Mouse (Mus musculus) CD4-positive helper T cell, adult 2 months (primary cell): ENCODE data around the gene Gsta2.
A peak's percentile ranks its signal among the peaks of the same experiment; 100 is the strongest.
"Not testable (repeated sequence)": the region's sequence is repeated elsewhere in the genome, so short reads cannot be mapped to it uniquely, and the experiment has no call there.

Experiments used
- DNase-seq: peaks from one replicate; pipeline ENCODE4 v3.0.0-alpha.2; 2012; ENCODE audit warnings: low read depth, missing footprints, low spot score

Gene Gsta2

DNA sequence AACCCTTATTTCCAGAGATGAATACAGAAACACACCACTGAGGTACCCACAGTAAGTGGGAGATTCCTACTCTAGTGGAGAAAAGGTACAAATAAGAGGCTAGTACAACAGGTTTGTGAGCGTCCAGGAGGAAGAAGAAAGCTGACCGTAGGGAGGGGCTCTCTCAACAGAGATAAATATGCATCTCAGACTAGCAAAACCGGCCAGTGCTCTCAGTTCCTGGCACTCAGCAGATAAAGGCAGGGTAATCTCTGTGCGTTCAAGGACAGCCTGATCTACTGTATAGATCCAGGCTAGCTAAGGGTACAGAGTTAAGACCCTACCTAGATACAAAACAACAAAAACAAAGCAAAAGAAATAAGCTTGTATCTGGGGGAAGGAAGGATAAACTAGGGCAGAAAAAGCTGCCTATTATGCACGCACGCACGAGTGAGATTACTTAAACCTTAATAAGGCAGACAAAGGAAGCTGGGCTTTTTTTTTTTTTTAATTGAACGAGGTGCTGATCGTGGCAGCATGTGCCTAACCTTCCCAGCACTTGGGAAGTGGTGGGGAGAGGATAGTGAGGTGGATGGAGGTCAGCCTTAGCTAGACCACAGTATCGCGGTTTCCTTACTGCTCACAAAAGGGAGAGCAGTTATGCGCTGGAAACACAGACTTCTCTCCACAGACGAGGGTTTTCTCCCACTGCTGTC is 10.4 kb upstream of the Gsta2 start:
- DNase-seq: no peak

DNA sequence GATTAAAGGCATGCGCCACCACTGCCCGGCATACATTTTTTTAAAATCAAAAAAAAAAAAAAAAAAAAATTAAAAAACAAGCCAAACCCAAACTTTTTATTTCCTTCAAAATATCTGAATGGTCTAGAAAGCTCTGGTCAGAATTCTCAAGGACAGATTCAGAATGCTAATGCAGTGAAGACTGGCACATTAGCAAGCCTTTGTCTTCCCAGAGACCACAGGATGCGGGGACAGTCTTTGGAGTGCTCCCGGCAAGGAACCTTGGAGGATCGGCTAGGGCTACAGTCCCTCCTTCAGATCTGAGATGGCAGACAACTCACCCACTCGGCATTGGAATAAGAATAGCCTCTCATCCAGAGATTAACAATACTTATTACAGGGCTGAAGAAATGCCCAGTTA is 9.1 kb upstream of the Gsta2 start:
- no peak for DNase-seq

DNA sequence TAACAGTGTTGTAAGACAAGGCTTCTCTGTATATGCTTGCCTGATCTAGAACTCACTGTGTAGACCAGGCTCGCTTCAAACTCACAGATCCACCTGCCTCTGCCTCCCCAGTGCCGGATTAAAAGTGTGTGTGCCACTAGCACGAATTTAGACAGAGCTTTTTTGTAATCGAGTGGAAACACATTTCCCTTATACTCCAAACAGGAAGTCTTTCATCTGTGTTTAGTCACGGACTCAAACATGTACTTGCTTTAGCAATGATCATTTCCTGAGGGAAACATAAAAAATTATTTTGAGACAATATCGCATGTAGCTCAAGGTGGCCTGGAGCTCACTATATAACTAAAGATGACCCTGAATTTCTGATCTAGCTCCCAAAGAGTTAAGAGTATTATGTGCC is 7.8 kb upstream of the Gsta2 start:
- DNase-seq: no peak

DNA sequence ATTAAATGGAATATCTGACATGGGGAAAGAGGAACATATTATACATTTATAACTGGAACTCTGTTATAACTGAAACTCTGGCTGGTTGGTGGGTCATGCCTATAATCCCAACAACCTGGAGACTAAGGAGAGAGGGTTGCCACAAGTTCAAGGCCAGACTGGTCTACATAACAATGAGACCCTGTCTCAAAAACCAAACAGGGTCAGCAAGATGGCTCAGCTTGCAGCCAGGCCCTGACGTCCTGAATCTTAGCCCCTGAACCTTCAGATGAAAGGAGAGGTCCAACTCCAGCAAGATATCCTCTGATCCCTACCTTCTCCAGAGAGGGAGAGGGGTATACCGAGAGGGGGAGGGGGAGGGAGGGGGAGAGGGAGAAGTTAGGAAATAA is 4.9 kb upstream of the Gsta2 start:
- no peak for DNase-seq

DNA sequence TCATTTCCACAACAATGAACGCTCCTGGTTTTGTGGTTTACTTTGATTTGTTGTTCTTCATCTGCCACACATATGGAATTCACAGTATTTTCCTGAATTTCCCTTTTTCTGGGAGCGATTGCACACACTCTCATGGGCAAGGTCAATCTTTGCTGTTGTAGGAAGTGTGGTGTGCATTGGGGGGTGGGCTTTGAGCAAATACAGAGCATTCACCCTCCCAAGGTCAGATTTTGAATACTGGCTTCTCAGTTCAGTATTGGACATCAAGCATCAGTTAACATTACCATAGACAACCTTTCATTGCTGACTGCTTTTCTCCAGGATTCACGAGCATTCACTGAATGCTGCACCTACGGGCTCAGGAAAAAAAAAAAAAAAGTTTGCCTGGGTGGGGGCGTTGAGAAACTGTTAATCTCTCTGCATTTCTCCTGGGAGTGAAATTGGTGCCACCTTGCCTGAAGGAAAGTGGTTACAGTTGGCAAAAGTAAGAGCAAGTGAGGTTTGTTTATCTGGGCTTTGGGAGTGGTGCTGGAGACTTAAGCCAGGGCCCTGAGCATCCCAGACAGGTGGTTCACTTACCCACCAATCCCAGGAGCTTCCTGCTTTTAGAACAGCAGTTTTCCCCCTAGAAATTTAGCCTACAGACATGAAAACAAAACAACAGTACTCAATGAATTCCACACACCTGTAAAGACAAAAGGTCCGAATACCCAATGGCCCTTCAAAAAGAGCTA is 4.3 kb upstream of the Gsta2 start:
- DNase-seq: no peak

DNA sequence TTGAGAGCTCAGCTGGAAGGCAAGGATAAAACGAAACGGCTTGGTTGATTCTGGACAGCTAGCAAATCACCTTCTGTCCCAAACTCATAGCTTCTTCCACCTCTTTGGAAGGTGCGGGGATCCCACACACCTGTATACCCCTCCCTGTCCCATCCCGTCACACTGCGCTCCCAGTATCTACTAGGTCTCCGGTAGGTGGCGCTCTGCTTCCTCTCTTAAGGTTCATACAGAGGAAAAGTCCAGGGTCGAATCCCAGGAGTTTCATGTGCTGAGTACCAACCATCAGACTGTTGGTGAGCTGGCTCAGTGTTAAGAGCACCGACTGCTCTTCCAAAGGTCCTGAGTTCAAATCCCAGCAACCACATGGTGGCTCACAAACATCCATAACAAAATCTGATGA is 2.5 kb upstream of the Gsta2 start:
- DNase-seq: peak; percentile 48

DNA sequence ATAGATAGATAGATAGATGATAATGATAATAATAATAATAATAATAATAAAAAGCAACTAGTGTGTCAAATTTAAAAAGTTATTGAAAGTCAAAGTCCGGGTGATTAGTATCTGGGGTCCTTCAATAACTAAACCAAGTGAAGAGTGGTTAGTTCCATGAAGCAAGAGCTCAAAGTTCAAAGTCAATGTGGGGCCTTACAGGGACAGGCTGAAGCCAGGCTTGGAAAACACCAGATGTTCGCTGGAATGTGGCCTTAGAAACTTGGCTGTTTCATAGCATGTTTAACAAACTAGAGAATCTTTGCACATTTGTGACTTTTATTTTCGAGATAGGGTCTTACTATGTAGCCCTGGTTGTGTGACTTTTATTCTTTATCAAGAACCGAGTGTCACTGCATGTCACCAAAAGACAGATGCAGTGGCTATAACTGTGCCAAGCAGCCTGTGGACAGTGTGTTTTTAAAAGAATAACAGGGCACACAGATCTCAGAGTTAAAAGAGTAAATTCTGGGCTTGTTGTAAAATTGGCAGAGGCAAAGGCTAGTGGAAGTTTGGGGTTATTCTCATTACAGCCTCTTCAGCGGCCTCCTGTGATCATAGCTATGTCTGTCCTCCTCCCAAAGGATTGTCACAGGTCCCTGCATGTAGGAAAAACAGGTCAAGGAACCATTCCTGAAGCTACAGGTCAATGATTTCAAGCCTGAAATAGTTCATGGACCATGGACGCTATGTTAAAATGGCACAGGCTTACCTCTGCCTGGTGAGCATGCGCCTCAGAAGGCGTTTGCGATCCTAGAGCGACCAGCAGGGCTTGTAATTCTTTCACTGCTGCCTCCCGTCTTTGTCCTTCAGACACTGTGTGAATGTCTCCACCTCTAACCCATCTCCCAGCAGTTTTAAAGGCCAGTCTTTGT is 666 bp downstream of the Gsta2 start:
- no peak for DNase-seq

DNA sequence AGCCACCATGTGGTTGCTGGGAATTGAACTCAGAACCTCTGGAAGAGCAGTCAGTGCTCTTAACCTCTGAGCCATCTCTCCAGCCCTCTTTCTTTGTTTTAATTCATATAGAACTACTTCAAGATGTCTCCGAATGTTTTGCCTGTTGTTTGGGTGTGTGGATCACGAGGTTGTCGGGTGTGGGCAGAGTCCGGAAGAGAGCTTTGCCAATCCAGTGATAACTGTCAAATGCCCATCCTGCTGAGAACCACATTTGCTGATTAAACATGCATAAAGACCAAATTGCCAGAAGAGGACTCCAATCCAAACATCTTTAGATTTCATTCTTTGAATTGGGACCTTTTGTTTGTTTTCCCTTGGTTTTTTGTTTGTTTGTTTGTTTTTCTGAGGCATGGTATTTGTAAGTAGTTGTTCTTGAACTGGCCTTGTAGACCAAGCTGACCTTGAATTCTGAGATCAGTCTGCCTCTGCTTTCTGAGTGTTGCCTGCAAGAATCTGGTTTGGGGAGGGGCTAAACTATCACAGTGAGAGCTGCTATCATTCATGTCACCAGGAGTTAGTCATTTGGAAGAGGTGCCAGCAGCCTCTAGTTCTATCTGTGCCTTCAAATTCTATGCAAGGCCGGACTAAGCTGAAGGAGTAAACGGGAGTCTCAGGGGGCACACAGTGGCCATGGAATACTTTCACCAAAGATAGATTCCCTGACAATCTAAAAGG is 3.9 kb downstream of the Gsta2 start:
- DNase-seq: no peak

DNA sequence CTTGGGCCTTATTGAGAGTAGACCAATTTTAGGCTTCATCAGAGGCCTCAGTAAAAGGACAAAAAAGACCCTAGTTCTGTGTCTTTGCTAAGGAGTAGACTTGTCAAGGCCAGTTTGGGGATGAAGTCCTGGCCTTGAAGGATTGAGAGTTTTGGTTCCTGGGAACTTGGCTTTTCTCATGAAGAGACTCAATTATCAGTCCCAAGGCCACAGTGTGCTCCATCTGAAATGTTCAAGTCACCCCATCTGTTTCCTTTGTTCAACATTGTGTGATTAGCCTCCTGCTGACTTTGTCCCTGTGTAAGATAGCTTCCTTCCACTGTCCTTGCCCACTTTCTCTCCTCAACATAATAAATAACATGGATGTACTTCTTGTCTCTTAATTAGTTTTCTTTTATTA is 5.6 kb downstream of the Gsta2 start:
- DNase-seq: not testable (repeated sequence)

DNA sequence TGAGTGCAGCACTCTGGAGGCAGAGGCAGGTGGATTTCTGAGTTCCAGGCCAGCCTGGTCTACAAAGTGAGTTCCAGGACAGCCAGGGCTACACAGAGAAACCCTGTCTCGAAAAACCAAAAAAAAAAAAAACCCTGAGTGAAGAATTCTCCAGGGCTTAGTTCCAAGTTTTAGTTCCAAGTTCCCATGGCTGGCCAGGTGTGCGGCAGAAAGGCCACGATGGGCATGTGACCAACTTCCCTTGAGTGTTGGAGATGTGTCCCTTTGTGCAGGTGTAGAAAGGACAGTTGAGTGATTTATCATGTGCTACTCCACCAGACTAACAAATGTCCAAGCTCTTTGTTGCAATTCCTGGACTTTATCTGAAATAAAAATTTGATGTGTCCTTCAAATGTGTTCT is 6.4 kb downstream of the Gsta2 start:
- DNase-seq: not testable (repeated sequence)

DNA sequence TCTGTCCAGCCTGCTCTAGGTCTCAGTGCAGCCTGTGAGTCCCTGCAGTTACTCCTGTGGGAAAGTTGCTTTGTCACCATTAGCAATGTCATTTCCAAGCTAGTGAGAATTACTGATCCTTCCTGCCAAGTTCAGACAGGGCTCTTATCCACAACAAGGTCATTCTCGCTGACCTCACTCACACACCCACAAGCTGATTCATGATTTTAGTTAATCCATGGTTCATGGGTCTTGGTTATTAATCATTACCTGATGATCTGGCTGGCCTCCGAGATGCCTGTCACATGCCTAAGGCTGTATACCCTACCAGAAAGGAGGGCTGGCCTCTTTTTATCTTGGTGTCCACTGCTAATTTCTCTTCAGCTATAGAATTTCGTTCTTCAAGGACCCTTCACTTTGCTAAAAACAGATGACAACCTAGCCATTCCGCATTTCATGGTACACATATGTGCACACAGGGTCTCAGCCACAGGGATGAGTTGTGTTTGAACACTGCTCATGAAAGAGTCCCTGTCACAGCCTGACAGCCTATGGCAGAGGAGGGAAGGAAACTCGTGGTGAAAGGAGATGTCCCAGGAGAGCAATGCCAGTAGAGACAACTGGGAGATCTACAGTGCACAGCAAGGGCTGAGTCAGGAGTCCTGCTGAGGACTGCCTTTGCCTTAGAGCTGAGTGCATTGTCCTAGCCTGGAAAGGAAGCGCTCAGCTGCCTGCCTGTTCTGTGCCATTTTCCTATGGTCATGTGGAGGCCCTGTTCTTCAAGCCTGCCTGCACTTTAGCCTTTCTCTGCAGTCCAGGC is 7.2 kb downstream of the Gsta2 start:
- not testable (repeated sequence) for DNase-seq

DNA sequence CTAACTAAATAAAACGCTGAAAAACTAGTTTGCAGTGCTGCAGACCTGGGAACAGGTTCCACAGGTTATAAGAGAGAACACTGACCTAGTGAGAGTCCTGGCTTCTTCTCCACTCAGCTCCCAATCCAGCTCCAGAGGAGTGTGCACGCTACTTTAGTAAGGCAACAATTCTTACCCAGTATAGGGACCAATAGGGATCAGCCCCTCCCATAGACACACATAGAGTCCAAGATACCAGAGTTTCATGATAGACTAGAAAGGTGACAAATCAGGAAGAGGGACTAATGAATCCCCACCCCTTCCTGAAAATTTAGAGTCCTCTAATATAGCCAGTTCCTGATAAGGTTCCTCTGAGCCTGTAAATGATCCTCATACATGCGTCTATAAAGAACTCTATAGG is 8.6 kb downstream of the Gsta2 start:
- no peak for DNase-seq

DNA sequence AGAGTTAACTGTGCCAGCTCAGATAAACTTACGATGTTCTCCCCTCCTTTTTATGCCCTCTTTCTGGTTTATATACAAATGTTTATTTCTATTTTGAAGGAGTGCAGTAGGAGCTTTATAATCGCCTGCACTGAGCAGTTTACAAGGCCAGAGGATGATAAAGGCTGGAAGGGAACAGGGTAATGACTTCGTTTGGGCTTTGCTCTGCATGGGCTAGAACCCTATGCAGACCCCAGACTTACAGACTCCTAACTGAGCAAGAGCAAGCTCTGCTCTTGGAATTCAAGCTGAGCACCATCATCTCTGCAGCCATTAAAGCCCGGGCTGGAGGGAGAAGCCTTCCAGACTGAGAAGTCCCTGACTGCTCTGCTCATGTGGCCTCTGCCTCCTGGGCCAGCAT is 10.4 kb downstream of the Gsta2 start:
- DNase-seq: not testable (repeated sequence)

DNA sequence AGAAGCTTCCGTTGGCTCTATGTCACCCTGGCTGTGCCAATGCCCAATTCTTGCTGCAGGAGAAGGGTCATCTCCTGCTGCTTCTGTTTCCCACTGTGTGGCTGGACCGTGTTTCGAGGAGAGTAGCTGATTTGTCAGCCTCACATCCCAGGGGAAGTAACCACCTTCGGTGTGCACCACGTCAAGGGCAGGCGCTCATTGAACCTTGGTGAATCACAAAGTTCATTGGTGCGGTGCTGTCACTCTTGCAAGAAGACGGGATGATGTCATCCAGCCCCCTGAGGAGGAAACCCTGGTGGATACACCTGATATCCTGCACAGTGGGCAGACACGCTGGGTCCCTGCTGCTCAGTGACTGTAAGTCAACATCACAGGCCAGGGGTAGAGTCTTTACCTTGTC is 12.5 kb downstream of the Gsta2 start:
- DNase-seq: not testable (repeated sequence)

DNA sequence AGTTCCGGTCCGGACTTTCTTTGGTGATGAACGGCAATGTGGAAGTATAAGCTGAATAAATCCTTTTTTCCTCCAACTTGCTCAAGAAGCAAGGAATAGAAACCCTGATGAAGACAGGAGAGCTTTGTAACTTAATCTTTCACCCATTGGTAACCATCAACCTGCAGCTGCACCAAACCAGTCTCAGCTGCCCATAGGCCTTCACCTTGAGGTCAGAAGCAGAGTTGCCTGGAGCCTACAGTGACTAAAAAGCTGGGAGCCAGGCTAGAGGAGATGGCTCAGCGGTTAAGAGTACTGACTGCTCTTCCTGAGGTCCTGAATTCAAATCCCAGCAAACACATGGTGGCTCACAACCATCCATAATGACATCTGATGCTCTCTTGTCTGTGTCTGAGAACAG is 13.1 kb downstream of the Gsta2 start:
- not testable (repeated sequence) for DNase-seq

DNA sequence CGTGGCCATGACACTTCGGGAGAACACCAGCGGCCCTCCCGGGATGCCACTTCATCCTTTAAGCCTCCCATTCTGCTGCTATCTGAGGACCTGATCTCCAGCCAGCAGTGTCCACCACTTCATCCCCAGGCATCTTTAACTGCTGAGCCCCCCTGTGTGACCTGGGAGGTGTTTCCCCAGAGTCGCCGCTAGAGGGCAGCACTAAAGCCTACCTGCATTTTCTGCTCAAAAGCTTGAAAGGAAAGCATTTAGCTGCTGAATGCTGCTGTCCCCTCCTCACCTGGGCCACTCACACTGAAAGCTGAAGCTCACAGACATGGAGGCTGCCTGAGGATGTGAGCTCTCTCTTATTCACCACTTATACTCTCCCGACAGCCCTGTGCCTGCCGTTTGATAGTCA is 15.3 kb downstream of the Gsta2 start:
- peak; percentile 15 for DNase-seq

DNA sequence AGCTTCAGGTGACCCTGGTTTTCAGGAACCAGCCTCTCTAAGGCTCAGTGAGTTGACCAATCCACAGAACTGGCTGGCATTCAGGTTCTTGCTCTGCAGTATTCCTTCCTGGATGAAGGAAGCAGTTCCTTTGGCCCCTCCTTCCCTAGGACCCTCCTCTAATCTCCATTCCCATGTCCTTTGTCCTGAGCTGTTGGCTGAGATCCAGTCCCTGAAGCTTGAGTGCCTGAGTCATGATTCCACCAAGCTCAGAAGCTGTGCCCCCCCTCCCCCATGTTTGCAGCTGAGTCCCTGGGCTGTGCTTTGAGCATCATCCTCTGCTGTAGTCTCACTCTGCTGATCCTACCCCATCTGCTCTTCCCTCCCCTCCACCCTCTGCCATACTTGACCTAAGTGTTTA is 18.5 kb downstream of the Gsta2 start:
- DNase-seq: not testable (repeated sequence)

DNA sequence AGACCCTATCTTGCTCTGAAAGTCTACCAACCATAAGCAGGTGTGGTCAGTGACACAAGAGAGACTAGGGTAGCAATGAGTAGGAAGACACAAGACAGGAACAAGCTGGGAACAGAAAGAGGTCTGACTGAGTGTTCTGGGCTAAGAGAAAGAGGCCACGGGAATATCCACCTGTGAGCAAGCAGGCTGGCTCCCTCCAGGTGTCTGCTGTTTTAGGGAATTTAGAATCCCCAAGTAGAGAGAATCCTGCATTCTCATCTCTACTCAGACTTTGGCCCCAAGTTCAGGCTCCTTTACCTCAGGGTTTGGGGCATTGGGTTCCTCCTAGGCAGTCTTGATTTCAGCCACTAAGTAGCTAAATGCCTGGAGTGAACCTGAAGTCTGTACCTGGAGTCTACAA is 28.3 kb downstream of the Gsta2 start, which contains the start of gene Omt2b:
Omt2b (plus strand) TSS at position 301 of the 400 bp plus-strand sequence.
- not testable (repeated sequence) for DNase-seq

DNA sequence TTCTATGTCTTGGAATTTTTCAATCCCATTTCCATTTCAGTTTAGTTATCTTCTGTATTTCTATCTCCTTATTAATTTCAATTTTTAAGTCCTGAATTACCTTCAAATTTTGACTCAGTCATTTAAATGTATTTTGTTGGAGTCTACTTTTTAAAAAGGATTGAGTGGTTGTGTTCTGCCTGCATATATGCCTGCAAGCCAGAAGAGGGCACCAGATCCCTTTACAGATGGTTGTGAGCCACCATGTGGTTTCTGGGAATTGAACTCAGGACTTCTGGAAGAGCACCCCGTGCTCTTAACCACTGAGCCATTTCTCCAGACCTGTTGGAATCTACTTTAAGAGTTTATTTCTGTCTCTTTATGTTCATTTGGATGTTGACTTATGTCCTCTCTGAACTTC is 36.1 kb downstream of the Gsta2 start:
- DNase-seq: no peak

DNA sequence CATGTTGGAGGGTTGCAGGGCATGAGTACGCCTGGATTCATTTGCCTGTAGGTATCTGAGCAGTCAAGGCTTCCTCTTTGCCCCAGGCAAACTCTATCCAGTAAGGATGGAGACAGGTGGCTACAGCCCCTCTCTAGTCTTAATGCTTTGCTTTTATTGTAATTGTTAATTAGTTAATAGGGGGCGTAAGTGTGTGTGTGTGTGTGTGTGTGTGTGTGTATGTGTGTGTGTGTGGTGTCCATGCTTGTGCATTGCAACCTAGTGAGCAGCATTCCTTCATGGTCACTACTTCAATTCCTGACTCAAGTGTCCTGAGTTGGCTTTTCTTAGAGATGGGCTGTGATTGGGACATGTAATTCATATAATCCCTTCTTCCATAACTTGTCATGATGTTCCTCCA is 40.9 kb downstream of the Gsta2 start, which contains the start of gene Omt2a:
Omt2a (minus strand) TSS at position 101 of the 400 bp plus-strand sequence.
- no peak for DNase-seq

DNA sequence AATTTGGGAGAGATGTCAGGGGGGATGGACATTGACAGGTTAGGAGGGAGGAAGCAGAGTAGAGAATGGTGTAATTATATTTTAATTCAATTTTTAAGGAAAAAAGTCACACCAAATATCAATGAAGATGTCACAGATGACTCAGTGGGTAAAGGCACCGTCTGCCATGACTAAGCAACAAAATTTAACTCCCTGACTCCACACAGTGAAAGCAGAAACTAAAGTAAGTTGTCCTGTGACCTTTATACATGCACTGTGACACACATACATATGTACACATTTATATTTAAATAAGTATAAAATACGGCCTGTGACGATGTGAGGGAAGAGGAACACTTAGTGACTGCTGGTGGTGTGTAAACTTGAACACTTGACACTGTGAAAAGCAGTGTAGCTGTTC is 47.5 kb downstream of the Gsta2 start:
- not testable (repeated sequence) for DNase-seq
